Mouse (Mus musculus) bone marrow macrophage, adult 2 months (primary cell): ENCODE data around the gene Gm49355.

Experiments
- CTCF ChIP-seq: IDR thresholded peaks from 2 replicates; pipeline ENCODE4 v1.5.1; 2012; ENCODE audit warnings: low read depth, mild to moderate bottlenecking, low read length, moderate library complexity
- POLR2A ChIP-seq: IDR thresholded peaks from 2 replicates; pipeline ENCODE4 v1.6.1; 2012; ENCODE audit warnings: mild to moderate bottlenecking, low read depth, low read length, borderline replicate concordance

DNA sequence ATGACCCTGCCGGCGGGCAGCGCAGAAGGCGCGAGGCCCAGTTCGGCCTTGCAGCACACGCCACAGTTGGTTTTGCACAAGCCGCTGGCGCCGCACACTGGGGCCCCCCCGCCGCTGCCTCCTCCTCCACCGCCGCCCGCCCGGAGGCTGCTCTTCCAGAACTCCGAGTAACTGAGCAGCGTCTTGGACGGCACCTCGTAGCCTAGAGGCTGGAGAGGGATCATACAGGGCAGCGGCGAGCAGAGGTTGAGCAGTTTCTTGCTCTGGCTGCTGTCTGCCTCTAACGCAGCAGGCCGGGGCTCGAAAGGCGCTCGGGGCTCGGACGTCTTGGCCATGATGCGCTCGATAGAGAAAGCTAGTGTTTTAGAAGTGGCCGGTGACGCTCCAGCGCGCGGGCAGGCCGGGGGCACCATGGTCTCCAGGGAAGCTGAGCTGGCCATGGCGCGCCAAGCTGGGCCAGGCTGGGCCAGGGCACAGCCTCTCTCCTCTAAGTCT lies 61.0 kb downstream of the Gm49355 start:
- TF ChIP-seq CTCF (no peak), POLR2A (no peak)
